Mouse (Mus musculus): ENCODE measurements around the gene Zfp691. TPM values are rescaled to one million over a fixed set of nuclear protein-coding genes. Genes with fewer than 3 reads are reported as not detected.

Zfp691 gene
- polyA plus RNA-seq, 2 experiments, result 1.5 to 3.3 TPM

GRCm38 (mm10) chr4:119161358-119161757, 12.6 kb downstream of the Zfp691 start:
- Histone ChIP-seq H3K4me1 (replicated peaks; ENCODE audit: control insufficient read depth in 2 of 2, insufficient read depth in 2 of 2, low read length in 1 of 2) (no peaks in the 10 kb centered on the region), H3K9ac (replicated peaks) (no peak overlapping the region), H3K9me3 (ENCODE audit: control insufficient read depth, low read length) (no peaks in the 10 kb centered on the region), H3K36me3 (replicated peaks; ENCODE audit: control insufficient read depth, insufficient read depth, low read depth) (no peaks in the 10 kb centered on the region), H3K27ac (no peak overlapping the region), H3K4me2 (ENCODE audit: low read depth) (no peak overlapping the region), H3K4me3 (ENCODE audit: insufficient read depth in 1 of 2, low read depth in 2 of 2, low read length in 2 of 2) (no peak overlapping the region), H3K27me3 (ENCODE audit: control insufficient read depth, insufficient read depth, low read length) (no peaks in the 10 kb centered on the region)
- DNase-seq (ENCODE audit: low read depth in 3 of 3, low spot score in 3 of 3) (no peak), ATAC-seq (ENCODE audit: insufficient read depth) (no peak)
- no peak for TF ChIP-seq CTCF (IDR thresholded peaks at IDR 0.05; ENCODE audit: low read depth)
- WGBS (ENCODE audit: insufficient replicate concordance), result 61% methylated on average over 3 of the region's 3 CpGs

GRCm38 (mm10) chr4:119157891-119158290, 16.1 kb downstream of the Zfp691 start:
- ATAC-seq (ENCODE audit: insufficient read depth), result no peak
- no peak overlapping the region for H3K9ac ChIP-seq (replicated peaks)
- no peaks in the 10 kb centered on the region for H3K9me3 ChIP-seq (ENCODE audit: control insufficient read depth, low read length)
- WGBS (ENCODE audit: insufficient replicate concordance), result 72% methylated on average over 5 of the region's 5 CpGs
- no peak overlapping the region for H3K4me2 ChIP-seq (ENCODE audit: low read depth)
- DNase-seq (ENCODE audit: low read depth in 3 of 3, low spot score in 3 of 3), result no peak
- H3K27me3 ChIP-seq (ENCODE audit: control insufficient read depth, insufficient read depth, low read length), result no peaks in the 10 kb centered on the region
- no peaks in the 10 kb centered on the region for H3K4me1 ChIP-seq (replicated peaks; ENCODE audit: control insufficient read depth in 2 of 2, insufficient read depth in 2 of 2, low read length in 1 of 2)
- no peak overlapping the region for H3K27ac ChIP-seq
- H3K4me3 ChIP-seq (ENCODE audit: insufficient read depth in 1 of 2, low read depth in 2 of 2, low read length in 2 of 2), result no peak overlapping the region
- H3K36me3 ChIP-seq (replicated peaks; ENCODE audit: control insufficient read depth, insufficient read depth, low read depth), result no peaks in the 10 kb centered on the region
- TF ChIP-seq CTCF (IDR thresholded peaks at IDR 0.05; ENCODE audit: low read depth), result no peak
- no peak for TF ChIP-seq EP300 (IDR thresholded peaks at IDR 0.05; ENCODE audit: low read depth)

- no peak overlapping the region for H3K4me3 ChIP-seq (ENCODE audit: insufficient read depth in 1 of 2, low read depth in 2 of 2, low read length in 2 of 2)
- H3K27ac ChIP-seq, result no peak overlapping the region
- H3K9me3 ChIP-seq (ENCODE audit: control insufficient read depth, low read length), result no peaks in the 10 kb centered on the region
- 17% methylated on average over 2 of the region's 2 CpGs for WGBS (ENCODE audit: insufficient replicate concordance)
- no peaks in the 10 kb centered on the region for H3K27me3 ChIP-seq (ENCODE audit: control insufficient read depth, insufficient read depth, low read length)
- H3K9ac ChIP-seq (replicated peaks), result no peak overlapping the region
- H3K4me2 ChIP-seq (ENCODE audit: low read depth), result no peak overlapping the region
- no peak for ATAC-seq (ENCODE audit: insufficient read depth)
- peak; percentile 80 for TF ChIP-seq CTCF (IDR thresholded peaks at IDR 0.05; ENCODE audit: low read depth)
- TF ChIP-seq EP300 (IDR thresholded peaks at IDR 0.05; ENCODE audit: low read depth), result no peak
- peak in 2 of 3 experiments; percentile 58 to 64 for DNase-seq (ENCODE audit: low read depth in 3 of 3, low spot score in 3 of 3)
- no peaks in the 10 kb centered on the region for H3K36me3 ChIP-seq (replicated peaks; ENCODE audit: control insufficient read depth, insufficient read depth, low read depth)
- no peaks in the 10 kb centered on the region for H3K4me1 ChIP-seq (replicated peaks; ENCODE audit: control insufficient read depth in 2 of 2, insufficient read depth in 2 of 2, low read length in 1 of 2)
Observed at GRCm38 (mm10) chr4:119157186-119157585, 16.8 kb downstream of the Zfp691 start.

GRCm38 (mm10) chr4:119148741-119149140, 25.3 kb downstream of the Zfp691 start:
- no peak overlapping the region for H3K27ac ChIP-seq
- no peak for ATAC-seq (ENCODE audit: insufficient read depth)
- no peaks in the 10 kb centered on the region; the same call in 1 of the 2 replicates for H3K27me3 ChIP-seq (ENCODE audit: control insufficient read depth, insufficient read depth, low read length)
- H3K9ac ChIP-seq (replicated peaks), result no peak overlapping the region
- no peak overlapping the region for H3K4me2 ChIP-seq (ENCODE audit: low read depth)
- DNase-seq (ENCODE audit: low read depth in 3 of 3, low spot score in 3 of 3), result no peak
- no peak overlapping the region for H3K4me3 ChIP-seq (ENCODE audit: insufficient read depth in 1 of 2, low read depth in 2 of 2, low read length in 2 of 2)
- TF ChIP-seq EP300 (IDR thresholded peaks at IDR 0.05; ENCODE audit: low read depth), result no peak
- no peak for TF ChIP-seq CTCF (IDR thresholded peaks at IDR 0.05; ENCODE audit: low read depth)
- no peaks in the 10 kb centered on the region for H3K9me3 ChIP-seq (ENCODE audit: control insufficient read depth, low read length)
- 51% methylated on average over 11 of the region's 11 CpGs for WGBS (ENCODE audit: insufficient replicate concordance)
- H3K4me1 ChIP-seq (replicated peaks; ENCODE audit: control insufficient read depth in 2 of 2, insufficient read depth in 2 of 2, low read length in 1 of 2), result no peaks in the 10 kb centered on the region
- H3K36me3 ChIP-seq (replicated peaks; ENCODE audit: control insufficient read depth, insufficient read depth, low read depth), result no peaks in the 10 kb centered on the region

GRCm38 (mm10) chr4:119147347-119147746, 26.6 kb downstream of the Zfp691 start:
- no peak overlapping the region for H3K4me3 ChIP-seq (ENCODE audit: insufficient read depth in 1 of 2, low read depth in 2 of 2, low read length in 2 of 2)
- no peak overlapping the region for H3K27ac ChIP-seq
- H3K36me3 ChIP-seq (replicated peaks; ENCODE audit: control insufficient read depth, insufficient read depth, low read depth), result no peaks in the 10 kb centered on the region
- H3K4me1 ChIP-seq (replicated peaks; ENCODE audit: control insufficient read depth in 2 of 2, insufficient read depth in 2 of 2, low read length in 1 of 2), result peaks cover 0 to 3% of the 10 kb centered on the region in 2 experiments; a peak in 1 of 4 replicates
- 72% methylated on average over 5 of the region's 5 CpGs for WGBS (ENCODE audit: insufficient replicate concordance)
- DNase-seq (ENCODE audit: low read depth in 3 of 3, low spot score in 3 of 3) (no peak), ATAC-seq (ENCODE audit: insufficient read depth) (no peak)
- no peak overlapping the region for H3K4me2 ChIP-seq (ENCODE audit: low read depth)
- TF ChIP-seq CTCF (IDR thresholded peaks at IDR 0.05; ENCODE audit: low read depth) (no peak), EP300 (IDR thresholded peaks at IDR 0.05; ENCODE audit: low read depth) (no peak)
- no peak overlapping the region for H3K9ac ChIP-seq (replicated peaks)
- no peaks in the 10 kb centered on the region for H3K9me3 ChIP-seq (ENCODE audit: control insufficient read depth, low read length)
- no peaks in the 10 kb centered on the region; the same call in 1 of the 2 replicates for H3K27me3 ChIP-seq (ENCODE audit: control insufficient read depth, insufficient read depth, low read length)

Data from liver, embryonic 14.5 days (tissue).